ENCODE assay signal across 34 mouse cellular contexts in the genomic region with DNA sequence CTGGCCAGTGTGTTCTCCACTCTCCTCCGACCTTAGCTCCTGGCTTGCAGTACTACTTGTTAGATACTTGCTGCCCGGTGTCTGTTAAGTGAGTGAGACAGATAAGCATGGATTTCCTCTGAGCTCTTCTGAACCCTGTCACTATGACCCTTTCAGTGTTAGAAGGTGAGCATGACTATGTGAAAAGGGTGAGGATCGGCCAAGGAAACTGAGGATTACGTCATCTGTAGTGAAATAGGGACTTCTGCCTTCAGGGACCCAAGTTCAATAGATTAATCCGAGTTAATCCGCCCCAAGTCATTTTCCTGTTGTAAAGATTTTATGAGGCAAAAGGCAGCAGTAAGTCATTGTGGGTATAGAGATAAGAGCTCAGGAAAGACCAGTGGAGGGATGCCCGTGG. TPM values are rescaled to one million over a fixed set of nuclear protein-coding genes. Genes with fewer than 3 reads are reported as not detected.
DNase-seq lines count a peak whose midpoint lies in the region; ATAC-seq and TF ChIP-seq lines count a peak whose summit lies in the region.
"Had no signal": no experiment of that assay in that cellular context is flagged by ENCODE, and none has a peak within 500 bp of the region (broad histone marks: within the 10 kb centered on the region; RNA-seq: fewer than 3 reads in every experiment).

No protein-coding gene starts in this region.

- 0 out of 2 replicates have a peak overlapping the region, but pooled peaks have one; percentile 5 for H3K9ac ChIP-seq in heart, embryonic 16.5 days (ENCODE audit: low read length)
- no peak overlapping the region for H3K9ac ChIP-seq in MEL (ENCODE audit: control insufficient read depth, low read depth, low read length, poor library complexity, severe bottlenecking)
- H3K9ac ChIP-seq: forebrain, embryonic 13.5 days; hindbrain, embryonic 12.5 days had no signal

- TF ChIP-seq CTCF in MEL (IDR thresholded peaks at IDR 0.05 in 2 of 3, conservative IDR thresholded peaks at IDR 0.05 in 1 of 3; ENCODE audit: control insufficient read depth in 1 of 3, insufficient read depth in 1 of 3, low read depth in 2 of 3, low read length in 3 of 3, poor library complexity in 1 of 3, severe bottlenecking in 1 of 3): no peak

- peaks cover 5% of the 10 kb centered on the region for H3K79me2 ChIP-seq in MEL (ENCODE audit: control insufficient read depth, insufficient read depth, low read length, poor library complexity)

- peaks cover 47% of the 10 kb centered on the region for H3K4me1 ChIP-seq in heart, embryonic 10.5 days
- H3K4me1 ChIP-seq in heart, embryonic 16.5 days (ENCODE audit: control insufficient read depth, insufficient read depth, low read length): peaks cover 29% of the 10 kb centered on the region
- H3K4me1 ChIP-seq in MEL (ENCODE audit: control insufficient read depth in 1 of 2, insufficient read depth in 2 of 2, low read length in 2 of 2): peaks cover 2 to 5% of the 10 kb centered on the region in 2 experiments; a peak in 3 of 4 replicates

- no peak for TF ChIP-seq EP300 in MEL (IDR thresholded peaks at IDR 0.05; ENCODE audit: low read depth in 1 of 2, low read length in 2 of 2)

- WGBS in heart, embryonic 10.5 days: 35% methylated on average over 7 of the region's 7 CpGs
- 37% methylated on average over 7 of the region's 7 CpGs for WGBS in heart, embryonic 16.5 days

- no peak for ATAC-seq in heart, embryonic 16.5 days (replicated peaks; ENCODE audit: extremely low read depth, insufficient read depth, low FRiP score)
- ATAC-seq: forebrain, embryonic 13.5 days had no signal

- H3K4me2 ChIP-seq in heart, embryonic 16.5 days (ENCODE audit: low read depth, low read length): no peak overlapping the region
- H3K4me2 ChIP-seq: forebrain, embryonic 13.5 days; hindbrain, embryonic 12.5 days; liver, embryonic 11.5 days; midbrain, embryonic 11.5 days had no signal

- no peak overlapping the region for H3K4me3 ChIP-seq in heart, embryonic 10.5 days
- H3K4me3 ChIP-seq in heart, embryonic 16.5 days (ENCODE audit: low read length): no peak overlapping the region
- no peak overlapping the region for H3K4me3 ChIP-seq in MEL (ENCODE audit: control insufficient read depth in 1 of 2, insufficient read depth in 1 of 2, low read depth in 2 of 2, low read length in 2 of 2)
- H3K4me3 ChIP-seq: forebrain, embryonic 13.5 days; hindbrain, embryonic 12.5 days had no signal

- H3K27me3 ChIP-seq in heart, embryonic 10.5 days (ENCODE audit: insufficient read depth, poor library complexity, severe bottlenecking): no peaks in the 10 kb centered on the region; the same call in 1 of the 2 replicates
- H3K27me3 ChIP-seq in heart, embryonic 16.5 days (ENCODE audit: control insufficient read depth, insufficient read depth, low read length): no peaks in the 10 kb centered on the region; the same call in 1 of the 2 replicates
- H3K27me3 ChIP-seq in MEL (ENCODE audit: control insufficient read depth in 1 of 2, insufficient read depth in 2 of 2, low read length in 2 of 2): no peaks in the 10 kb centered on the region; a peak in 1 of 4 replicates
- H3K27me3 ChIP-seq: CH12.LX; forebrain, embryonic 13.5 days; hindbrain, embryonic 12.5 days had no signal

- TF ChIP-seq RAD21 in MEL (IDR thresholded peaks at IDR 0.05; ENCODE audit: low read depth, low read length): no peak

- no peak for TF ChIP-seq POLR2A in MEL (IDR thresholded peaks at IDR 0.05; ENCODE audit: control insufficient read depth in 1 of 2, insufficient read depth in 1 of 2, low read depth in 1 of 2, low read length in 2 of 2, poor library complexity in 1 of 2)

- peak; percentile 77 for DNase-seq in heart, adult 11 months
- DNase-seq in heart, embryonic 10.5 days (ENCODE audit: low spot score): no peak
- DNase-seq in heart, adult 9 months (ENCODE audit: low spot score in 2 of 2): no peak
- DNase-seq in MEL (ENCODE audit: low read depth, low spot score): peak; percentile 29
- peak; percentile 42 for DNase-seq in yolk sac, embryonic 10.5 days (ENCODE audit: low spot score)
- DNase-seq in urinary bladder, adult 2 months (ENCODE audit: low spot score): no peak
- DNase-seq: B cell, adult 2 months; cerebellum, adult 11 months; cerebellum, postnatal 10 days; gastrocnemius, postnatal 10 days; kidney, adult 2 months; kidney, postnatal 10 days; lung, adult 18-20 months; lung, postnatal 10 days; thymus, adult 18-20 months; thymus, postnatal 36 days had no signal

- no peak overlapping the region for H3K27ac ChIP-seq in heart, embryonic 10.5 days
- H3K27ac ChIP-seq in heart, embryonic 16.5 days (ENCODE audit: low read length): peak overlapping the region; percentile 58
- H3K27ac ChIP-seq in MEL (ENCODE audit: control insufficient read depth, low read depth, low read length): no peak overlapping the region
- H3K27ac ChIP-seq: forebrain, embryonic 13.5 days; hindbrain, embryonic 12.5 days had no signal

- H3K36me3 ChIP-seq in heart, embryonic 10.5 days: no peaks in the 10 kb centered on the region
- H3K36me3 ChIP-seq in heart, embryonic 16.5 days (ENCODE audit: control insufficient read depth, insufficient read depth): no peaks in the 10 kb centered on the region
- H3K36me3 ChIP-seq in MEL (ENCODE audit: control insufficient read depth in 1 of 2, insufficient read depth in 2 of 2, low read length in 2 of 2): no peaks in the 10 kb centered on the region; a peak in 2 of 4 replicates
- H3K36me3 ChIP-seq: G1E; hindbrain, embryonic 12.5 days had no signal

- H3K9me3 ChIP-seq in heart, embryonic 10.5 days: no peaks in the 10 kb centered on the region
- no peaks in the 10 kb centered on the region for H3K9me3 ChIP-seq in heart, embryonic 16.5 days (replicated peaks; ENCODE audit: control insufficient read depth, low read length)
- H3K9me3 ChIP-seq in MEL (replicated peaks; ENCODE audit: insufficient read depth, low read length): no peaks in the 10 kb centered on the region
- H3K9me3 ChIP-seq: forebrain, embryonic 13.5 days; hindbrain, embryonic 12.5 days had no signal

TF ChIP-seq in MEL, 35 proteins besides CTCF, POLR2A, EP300 and RAD21:
- TF ChIP-seq RCOR1 (IDR thresholded peaks at IDR 0.05; ENCODE audit: low read depth, low read length) (peak; percentile 28; the same call in 1 of the 2 replicates), SMC3 (IDR thresholded peaks at IDR 0.05; ENCODE audit: low read depth, low read length) (no peak), GATA1 (IDR thresholded peaks at IDR 0.05; ENCODE audit: low read depth, low read length) (0 out of 2 replicates have a peak, but pooled peaks have one; percentile 28)

RNA-seq across cellular contexts. Expression of a gene that starts 2.2 kb away (rescaled TPM):
- 48.0 and 48.9 TPM in 2 replicates for polyA plus RNA-seq in heart, embryonic 10.5 days (2016; fragmentation: Nextera tagmentation; extraction: Ambion mirVana)
- 27.8 and 36.4 TPM in 2 replicates for polyA plus RNA-seq in heart, embryonic 16.5 days (2015; fragmentation: Nextera tagmentation; extraction: Ambion mirVana)
- total RNA-seq in MEL (2012; rRNA removed): 3.1 and 3.6 TPM in 2 replicates
- polyA plus RNA-seq in MEL (2012; ENCODE audit: insufficient read depth in 1 of 2, insufficient read length in 2 of 2, low read depth in 1 of 2, low replicate concordance in 2 of 2, missing spikeins in 1 of 2): 1 to 10 TPM in 1 of 2 experiments, not detected in 1; 3.1 TPM
- polyA plus RNA-seq in urinary bladder, adult 2 months (2012; rRNA removed): 47.7 and 56.2 TPM in 2 replicates
- polyA plus RNA-seq: G1E had no signal

RNA-seq across cellular contexts. Expression of a gene that starts 17.3 kb away (rescaled TPM):
- polyA plus RNA-seq in heart, embryonic 10.5 days (2016; fragmentation: Nextera tagmentation; extraction: Ambion mirVana): not detected in 2 replicates
- polyA plus RNA-seq in heart, embryonic 16.5 days (2015; fragmentation: Nextera tagmentation; extraction: Ambion mirVana): not detected in 2 replicates
- not detected in 2 replicates for total RNA-seq in MEL (2012; rRNA removed)
- not detected for polyA plus RNA-seq in MEL (2012; ENCODE audit: insufficient read depth in 1 of 2, insufficient read length in 2 of 2, low read depth in 1 of 2, low replicate concordance in 2 of 2, missing spikeins in 1 of 2)
- 0.08 TPM in 1 of 2 replicates, not detected in the other for polyA plus RNA-seq in urinary bladder, adult 2 months (2012; rRNA removed)
- total RNA-seq: adrenal gland, adult 2 months; adrenal gland, postnatal 4 days; G1E; gastrocnemius, postnatal 10 days; granulocyte monocyte progenitor cell, adult 5-6 weeks; layer of hippocampus, postnatal 14 days; megakaryocyte progenitor cell, adult 5-6 weeks; midbrain, postnatal 0 days had no signal
- polyA plus RNA-seq: adrenal gland, adult 2 months; embryonic facial prominence, embryonic 11.5 days; forebrain, embryonic 13.5 days; frontal cortex, adult 2 months; G1E; hindbrain, embryonic 12.5 days; kidney, adult 2 months; limb, embryonic 11.5 days; liver, embryonic 11.5 days; midbrain, embryonic 11.5 days; midbrain, postnatal 0 days; neural tube, embryonic 14.5 days; stomach, embryonic 14.5 days had no signal

Comparison
In these comparisons a context has a peak if more than half of its experiments do, and no peak if none do; other contexts are left out.
1. DNase-seq: peak in heart, adult 11 months (single experiment), MEL (single experiment) and yolk sac, embryonic 10.5 days (single experiment); none in heart, embryonic 10.5 days (single experiment), heart, adult 9 months (0 of 2) and urinary bladder, adult 2 months (single experiment).